Mouse (Mus musculus) brain, adult 2 months (tissue): ENCODE data around the gene Ndc80.
A peak's percentile ranks its signal among the peaks of the same experiment; 100 is the strongest.
"Not testable (repeated sequence)": the region's sequence is repeated elsewhere in the genome, so short reads cannot be mapped to it uniquely, and the experiment has no call there.

Source experiments
- DNase-seq: peaks from one replicate; pipeline ENCODE4 v3.0.0; 2011; ENCODE audit warnings: low read depth, low spot score

The Ndc80 gene

DNA sequence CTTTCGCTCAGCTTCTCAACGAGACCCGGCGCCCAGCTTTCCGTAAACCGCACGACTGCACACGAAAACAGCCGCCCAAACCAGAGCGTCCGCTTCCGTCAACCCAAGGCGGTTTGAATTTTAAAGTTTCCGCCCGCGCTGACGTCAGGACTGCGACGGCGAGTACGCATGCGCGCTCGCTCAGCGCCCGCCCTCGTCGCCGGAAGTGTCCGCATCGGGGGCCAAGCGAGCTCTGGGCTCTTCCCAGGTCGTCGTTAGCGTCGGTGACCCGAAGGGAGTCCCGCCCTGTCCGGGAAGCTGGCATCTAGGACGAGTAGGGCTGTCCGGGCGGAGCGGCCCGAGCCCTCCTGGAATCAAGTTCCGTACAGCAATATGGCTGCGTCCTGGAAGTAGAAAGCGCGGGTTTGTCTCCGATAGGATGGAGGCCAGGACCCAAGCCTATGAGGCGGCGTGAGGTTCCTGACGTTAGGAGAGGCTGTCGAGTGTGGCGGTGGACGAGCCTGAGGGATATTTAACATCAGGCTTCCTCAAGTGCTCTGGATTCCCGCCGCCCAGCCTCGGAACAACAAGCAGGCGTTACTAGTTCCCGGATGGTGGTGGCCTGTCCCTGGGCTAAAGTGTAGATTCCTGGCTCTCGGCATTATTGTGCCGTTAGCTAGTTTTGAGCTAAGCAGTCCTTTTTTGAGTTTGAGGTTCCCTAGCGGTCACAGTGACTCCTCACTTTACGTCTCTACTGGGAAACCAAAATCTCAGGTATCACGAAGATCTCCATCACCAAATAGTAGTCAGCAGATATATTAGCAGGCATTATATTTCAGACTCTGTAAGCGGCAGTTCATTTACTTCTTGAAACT lies at the start of gene Ndc80:
Ndc80 (minus strand) TSS at position 147 of the 854 bp plus-strand sequence.
- peak; percentile 99 for DNase-seq

DNA sequence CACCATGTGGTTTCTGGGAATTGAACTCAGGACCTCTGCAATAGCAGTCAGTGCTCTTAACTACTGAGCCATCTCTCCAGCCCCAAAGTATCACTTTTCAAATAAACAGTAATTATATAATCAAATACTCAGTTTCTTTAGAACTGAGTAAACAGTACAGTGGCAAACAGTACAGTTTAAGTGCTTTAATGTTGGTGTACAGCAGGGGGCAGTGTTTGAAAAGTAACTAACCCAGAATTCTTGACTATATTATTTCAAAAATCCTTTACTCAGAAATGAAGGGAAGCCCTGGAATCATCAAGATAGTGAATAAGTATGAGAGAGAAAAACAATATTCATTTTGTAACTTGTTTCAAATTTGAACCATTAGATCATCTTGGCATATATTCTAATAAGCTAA lies 35.0 kb upstream of the Ndc80 start:
- DNase-seq, result peak; percentile 52

DNA sequence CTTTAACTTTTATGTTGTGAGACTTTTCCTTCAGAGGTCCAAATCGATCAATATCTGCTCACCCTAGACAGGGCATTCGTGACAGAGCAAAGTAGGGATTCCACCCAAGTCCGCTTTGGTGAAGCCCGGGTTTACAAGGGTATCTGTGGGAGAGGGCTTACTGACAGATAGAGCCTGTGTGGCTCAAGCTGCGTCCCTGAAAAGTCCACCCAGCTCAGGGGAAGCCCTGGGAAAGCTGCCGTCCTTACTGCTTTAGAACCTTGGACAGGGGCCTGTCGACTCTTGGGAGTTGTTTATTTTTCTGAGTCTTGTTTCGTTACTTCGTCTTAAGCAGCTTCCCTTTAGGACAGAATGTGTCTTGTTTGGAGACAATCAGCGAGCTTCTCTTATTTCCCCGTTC lies 26.2 kb upstream of the Ndc80 start:
- DNase-seq, result no peak

DNA sequence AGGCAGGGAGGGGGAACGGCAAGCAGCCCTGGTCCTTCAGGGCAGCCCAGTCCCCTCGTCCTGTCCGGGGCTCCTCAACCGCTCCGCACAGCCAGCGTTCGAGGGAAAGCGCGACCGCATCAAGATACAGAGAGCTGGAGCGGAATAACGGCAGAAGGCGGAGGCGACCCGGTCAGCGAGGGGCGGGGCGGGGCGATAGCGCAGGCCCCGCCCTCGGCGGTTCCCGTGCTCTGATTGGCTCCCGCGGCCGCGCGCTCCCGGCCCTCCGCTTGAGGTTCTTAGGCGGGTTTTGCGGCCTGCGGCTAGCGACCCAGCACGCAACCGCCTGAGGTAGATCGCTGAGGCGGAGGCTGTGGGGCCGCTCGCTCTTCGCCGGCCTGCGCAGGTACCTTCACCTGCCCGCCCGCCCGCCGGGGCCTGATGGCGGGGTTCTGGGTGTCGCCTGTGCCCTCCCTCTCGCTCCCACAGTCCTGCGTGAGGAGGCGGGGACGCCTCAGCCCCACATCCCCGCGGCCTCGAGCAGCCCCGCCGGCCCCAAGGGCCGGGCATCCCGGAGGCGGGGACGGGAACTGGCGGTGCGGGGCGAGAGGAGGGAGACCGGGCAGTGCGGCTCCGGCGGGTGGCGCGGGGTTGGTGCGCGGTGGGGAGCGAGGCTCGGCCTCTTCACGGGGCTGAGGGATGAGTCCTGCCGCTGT lies 25.2 kb upstream of the Ndc80 start, which contains the start of gene Spdya:
Spdya (plus strand) TSS at position 305 of the 695 bp plus-strand sequence.
- DNase-seq, result peak; percentile 93

DNA sequence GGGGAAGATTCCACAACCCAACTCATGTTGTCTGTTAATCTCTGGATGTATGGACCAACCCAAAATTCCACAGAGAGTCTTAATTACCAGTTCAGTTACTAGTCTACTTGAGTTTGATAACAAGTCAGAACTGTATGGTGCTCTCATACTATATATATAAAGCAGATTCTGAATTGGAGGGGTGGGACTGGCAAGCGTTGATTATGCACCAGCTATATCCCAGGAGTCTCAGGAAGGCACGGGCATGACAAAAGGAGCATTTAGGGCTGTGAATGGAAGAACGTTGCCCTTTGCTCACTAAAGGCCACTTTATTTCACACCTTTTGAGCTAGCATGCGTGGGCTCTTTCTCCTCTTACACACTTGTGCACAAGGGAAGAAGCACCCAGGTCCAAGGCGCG lies 24.7 kb upstream of the Ndc80 start:
- no peak for DNase-seq

DNA sequence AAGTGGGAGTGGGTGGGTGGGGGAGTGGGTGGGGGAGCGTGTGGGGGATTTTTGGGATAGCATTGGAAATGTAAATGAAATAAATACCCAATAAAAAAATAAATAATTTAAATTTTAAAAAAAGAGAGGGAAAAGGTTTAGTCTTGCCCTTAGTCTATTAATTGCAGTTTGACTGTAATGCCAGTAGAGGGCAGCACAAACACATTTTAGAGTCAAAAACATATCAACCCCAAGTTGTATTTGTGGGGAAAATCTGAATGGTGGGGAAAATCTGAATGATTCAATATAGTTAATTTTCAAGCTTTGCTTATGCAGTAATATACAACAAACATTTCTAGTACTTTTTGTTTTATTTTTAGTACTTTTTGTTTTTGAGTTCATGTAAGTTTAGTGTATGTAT lies 21.9 kb upstream of the Ndc80 start:
- DNase-seq, result peak; percentile 41

DNA sequence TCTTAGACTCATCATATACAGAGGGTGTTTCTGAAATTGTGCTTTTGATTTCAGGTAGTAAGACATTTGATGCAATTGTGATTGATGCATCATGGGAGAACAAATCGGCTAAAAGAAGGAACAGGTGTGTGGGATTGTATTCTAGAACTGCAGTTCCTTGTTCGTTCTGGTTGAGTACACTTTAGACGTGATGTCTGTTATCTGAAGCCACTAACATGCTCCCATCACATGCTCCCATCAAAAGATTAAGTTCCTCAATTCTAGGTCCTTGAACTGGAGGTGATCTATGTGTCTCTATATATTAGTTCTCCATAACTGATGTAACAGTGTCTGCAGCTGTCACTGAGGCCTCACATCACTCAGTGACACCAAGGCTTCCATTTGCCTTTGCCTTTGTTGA lies 10.5 kb upstream of the Ndc80 start:
- no peak for DNase-seq

DNA sequence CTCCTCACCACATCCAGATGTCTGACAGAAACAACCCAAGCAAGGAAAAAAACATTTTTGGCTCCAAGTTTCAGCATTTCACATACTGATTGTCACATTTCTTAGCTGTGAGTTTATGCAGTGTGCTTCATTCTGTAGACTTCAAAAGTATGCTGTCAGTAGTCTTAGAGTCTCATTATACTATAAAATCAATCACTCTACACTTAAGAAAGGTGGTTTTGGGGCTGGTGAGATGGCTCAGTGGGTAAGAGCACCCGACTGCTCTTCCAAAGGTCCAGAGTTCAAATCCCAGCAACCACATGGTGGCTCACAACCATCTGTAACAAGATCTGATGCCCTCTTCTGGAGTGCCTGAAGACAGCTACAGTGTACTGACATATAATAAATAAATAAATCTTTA lies 8.9 kb upstream of the Ndc80 start:
- DNase-seq, result not testable (repeated sequence)

DNA sequence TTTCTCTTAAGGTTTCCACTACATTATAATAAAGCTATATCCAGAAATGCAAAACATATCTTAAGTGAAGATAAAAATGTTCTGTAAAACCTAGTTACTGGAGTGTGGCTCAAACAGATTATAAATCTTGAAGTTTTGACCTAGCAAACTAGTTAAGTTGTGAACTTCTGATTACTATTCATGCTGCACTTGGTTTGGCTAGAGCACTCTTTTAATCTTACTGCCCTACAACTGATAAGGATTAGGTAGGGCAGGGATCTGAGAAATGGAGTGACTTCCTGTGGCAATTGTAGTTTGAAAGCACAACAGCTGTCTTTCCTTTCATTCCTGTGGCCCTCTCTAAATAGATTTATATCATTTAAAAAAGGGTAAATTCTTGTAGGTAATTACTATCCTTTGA lies 1.4 kb upstream of the Ndc80 start:
- no peak for DNase-seq

DNA sequence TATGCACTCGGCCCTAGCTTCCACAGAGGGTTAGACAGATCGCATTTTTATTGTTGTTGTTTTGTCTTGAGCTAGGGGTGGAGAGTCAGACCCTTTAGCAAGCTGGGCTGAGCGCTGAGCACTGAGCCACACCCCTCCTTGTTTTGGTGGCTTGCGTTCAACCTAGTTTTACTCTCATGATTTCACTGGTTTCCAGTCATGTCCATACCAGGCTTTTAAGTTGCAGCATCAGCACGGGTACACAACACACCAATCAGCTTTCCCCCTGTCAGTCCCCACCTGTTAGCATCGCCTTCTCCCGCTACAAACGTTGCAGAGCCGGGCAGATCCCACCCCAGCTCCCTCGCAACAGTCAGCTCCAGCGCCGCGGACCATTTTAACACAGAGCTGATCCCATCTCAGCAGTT lies 352 bp downstream of the Ndc80 start:
- no peak for DNase-seq

DNA sequence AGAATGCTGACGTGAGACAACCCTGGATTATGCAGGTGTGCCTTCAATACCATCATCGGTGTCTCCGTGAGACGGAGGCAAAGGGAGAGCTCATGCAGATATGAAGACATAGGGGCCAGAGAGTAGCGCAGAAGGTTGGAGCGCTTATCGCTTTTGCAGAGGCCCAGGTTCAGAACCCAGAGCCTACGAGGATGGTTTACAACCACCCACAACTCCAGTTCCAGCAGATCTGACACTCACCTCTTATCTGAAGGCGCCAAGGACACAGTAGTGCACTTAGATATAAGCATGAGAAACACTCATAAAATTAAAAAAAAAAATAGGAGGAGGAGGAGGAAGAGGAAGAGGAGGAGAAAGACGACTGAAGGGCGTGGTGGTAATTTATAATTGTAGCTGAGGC lies 16.4 kb downstream of the Ndc80 start:
- no peak for DNase-seq

DNA sequence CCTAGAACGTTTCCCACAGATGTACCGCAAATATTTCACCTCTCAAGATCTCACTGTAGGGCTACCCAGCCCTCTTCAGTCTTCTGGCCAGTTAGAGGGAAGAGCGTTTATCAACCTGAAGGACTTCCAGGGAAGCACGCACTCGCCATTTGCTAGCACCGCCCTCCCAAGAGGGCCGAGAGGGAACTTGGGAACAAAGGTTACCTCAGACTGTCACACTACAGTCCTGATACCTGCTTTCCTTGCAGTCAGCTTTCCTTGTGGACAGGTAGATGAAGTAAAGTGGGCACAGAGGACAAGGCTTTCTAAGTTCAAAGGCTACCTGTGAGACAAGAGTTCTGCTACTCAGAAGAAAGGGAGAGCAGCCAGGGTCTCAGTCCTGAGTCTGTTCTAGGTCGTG lies 19.8 kb downstream of the Ndc80 start:
- no peak for DNase-seq

DNA sequence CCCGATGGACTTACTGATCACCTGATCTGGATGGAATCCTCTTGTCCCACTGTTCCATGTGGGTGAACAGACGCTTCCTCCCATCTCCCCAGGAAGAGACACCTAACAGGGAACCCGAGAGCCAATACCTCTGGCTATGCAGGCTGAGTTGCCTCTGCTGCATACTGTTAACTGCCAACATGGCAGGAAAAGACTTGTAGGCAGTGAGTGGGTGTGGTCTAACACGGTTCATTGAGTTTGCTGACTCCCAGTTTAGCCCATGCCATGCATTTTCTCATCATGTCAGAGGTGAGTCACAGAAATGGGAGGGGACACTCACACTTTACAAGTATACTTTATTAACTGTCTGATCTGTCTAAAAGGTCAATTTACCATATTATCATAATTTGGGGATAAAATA lies 30.9 kb downstream of the Ndc80 start:
- no peak for DNase-seq

DNA sequence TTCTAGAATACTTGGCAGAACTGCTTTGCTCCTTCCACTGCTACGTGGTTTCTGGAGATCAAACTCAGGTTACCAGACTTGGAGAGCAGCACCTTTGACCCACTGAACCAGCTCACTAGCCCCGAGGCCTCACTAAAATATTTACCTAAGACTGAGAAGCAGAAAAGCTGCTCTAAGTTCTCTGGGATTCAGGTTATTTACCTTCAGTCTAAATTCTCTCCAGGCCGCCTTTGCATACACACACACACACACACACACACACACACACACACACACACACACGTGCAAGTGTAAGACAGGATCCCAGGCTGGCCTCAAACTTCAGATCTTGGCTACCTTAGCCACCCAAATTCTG lies 35.3 kb downstream of the Ndc80 start:
- DNase-seq, result no peak

DNA sequence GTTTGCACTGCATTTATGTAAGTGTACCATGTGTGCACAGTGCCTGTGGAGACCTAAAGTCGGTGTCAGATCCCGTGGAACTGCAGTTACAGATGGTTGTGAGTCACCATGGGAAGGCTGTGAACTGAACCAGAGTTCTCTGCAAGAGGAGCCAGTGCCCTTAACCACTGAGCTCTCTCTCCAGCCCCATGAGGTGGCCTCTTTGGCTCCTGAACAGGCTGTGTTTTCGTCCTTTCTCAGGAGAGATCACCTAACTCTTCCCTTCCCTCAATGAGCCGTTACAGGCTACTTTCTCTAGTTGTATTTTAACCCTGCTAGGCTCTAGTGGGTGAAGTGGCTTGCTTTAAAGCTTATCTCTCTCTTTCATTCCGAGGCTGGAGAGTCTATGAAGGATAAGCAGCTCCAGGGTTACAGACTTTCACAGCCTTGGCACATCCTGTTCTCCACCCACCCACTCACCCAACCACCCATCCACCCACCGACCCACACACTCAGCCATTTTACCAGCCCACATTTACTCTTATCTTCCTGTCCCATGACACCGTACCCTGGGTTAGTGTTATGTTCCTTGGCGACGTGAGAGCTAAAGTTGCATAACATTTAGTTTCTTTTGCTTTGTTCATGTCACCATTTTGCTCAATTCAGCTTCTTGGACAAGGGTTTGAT lies 35.9 kb downstream of the Ndc80 start:
- no peak for DNase-seq

DNA sequence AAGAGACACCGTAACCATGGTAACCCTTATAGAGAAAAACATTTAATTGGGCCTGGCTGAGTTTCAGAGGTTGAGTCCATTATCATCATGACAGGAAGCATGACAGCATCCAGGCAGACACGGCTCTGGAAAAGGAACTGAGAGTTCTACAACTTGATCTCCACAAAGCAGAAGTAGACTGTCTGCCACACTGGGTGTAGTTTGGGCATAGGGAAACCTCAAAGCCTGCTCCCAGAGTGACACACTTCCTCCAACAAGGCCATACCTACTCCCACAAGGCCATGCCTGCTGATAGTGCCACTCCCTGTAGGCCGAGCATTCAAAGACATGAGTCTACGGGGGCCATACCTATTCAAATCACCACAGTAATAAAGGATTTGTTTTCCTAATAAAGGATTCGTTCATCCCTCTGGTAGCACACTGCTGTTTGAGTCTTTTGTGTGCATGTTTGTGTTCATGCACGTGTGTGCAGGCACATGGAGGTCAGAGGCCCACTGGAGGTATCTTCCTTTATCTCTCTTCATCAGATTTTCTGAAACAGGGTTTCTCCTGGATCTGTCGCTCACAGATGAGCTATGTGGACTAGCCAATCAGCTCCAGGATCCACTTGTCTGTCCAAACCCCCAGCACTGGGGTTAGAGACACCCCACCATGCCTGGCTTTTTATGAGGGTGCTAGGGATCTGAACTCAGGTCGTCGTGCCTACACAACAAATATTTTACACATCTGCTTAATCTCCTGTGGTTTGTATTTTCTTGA lies 36.8 kb downstream of the Ndc80 start:
- DNase-seq, result no peak

DNA sequence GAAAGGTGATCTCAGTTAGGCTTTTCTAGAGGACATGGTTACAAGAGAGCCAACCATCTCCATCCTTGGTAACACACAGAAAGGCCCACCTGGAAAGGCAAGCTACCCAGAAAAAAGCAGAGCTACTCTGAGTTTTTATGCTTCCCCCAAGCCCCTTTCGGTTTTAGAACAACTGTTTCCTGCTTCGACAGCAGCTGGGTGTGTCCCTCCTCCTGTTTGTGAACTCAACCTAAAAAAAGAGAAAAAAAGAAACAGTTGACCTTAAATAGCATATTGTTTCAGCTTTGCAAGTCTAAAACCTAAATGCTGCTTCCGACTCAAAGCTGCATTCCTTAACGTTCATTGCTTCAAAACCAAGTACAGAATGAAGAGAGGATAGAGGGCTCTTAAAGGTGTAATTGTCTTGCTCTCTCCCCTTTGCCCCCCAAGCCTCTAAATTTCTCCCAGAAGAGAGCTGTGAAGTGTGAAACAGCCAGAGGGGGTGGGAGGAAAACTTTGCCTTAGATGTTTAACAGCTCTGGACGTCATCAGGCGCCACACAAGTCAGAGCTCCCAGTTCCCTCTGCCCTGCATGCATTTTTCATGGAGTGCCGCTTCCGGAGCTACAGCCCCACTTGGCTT lies 40.3 kb downstream of the Ndc80 start:
- peak; percentile 11 for DNase-seq

DNA sequence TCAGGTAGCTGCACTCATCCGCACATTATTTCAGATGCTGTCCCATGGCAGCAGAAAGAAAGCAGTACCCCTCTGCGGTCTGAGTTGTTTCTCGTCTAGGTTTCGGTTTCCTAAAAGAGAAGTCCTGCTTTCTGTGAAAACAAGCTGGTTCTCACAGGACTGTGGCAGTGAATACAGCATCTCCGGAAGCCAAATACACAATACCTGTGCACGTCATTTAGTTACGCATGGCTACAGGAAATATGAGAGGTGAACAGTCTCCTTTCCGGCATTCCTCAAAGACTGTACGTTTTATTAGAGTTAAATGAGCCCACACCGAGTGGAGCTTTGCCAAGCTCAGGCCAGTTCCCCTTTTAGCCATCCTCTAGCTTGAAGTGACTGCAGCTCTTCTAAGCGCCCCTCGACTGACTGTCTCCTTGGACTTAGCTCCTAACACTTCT lies 40.8 kb downstream of the Ndc80 start:
- peak; percentile 9 for DNase-seq

DNA sequence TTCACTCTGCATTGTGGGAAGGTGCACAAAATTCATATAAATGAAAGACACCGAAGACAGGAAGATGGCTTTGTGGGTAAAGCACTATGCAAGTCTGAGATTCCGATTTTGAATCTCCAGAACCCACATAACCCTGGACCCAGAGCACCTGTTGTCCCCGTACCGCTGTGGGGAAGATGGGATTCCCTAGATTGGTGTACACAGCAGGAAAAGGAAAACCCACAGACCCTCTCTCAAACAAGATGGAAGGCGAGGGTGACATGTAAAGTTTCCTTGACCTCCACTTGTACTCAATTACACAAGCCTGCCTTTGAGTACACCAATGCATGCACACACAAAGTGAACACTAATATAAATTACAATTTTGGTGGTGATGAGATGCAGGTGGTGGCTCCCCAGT lies 41.9 kb downstream of the Ndc80 start:
- no peak for DNase-seq

DNA sequence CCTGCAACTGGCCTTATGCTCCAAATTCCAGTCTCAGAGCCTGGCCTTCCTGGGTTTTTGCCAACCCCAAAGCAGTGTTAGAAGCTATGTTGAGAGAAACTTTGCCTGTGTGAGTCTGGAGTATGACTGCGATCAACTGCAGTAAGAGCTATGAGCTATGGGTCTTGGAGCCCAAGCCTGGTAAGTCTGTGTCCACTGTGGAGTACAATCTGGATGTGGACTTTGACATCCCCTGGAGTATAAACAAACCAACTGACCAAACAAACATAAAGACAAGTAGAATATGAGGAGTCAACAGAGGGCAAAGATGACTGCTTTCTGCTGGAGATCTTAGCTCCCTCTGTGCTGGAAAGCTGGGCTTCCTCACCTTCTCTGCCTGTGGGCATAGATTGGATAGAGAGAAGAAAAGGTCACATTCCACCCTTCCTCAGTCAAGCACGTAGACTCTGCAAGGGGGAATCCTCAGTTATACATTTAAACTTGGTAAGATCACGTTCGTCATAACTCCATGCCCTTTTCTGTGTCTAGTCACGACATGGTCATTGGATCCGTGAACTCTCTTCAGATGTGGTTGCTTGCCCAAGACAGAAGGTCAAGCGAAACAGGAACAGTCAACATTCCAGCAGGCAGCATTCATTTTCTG lies 43.1 kb downstream of the Ndc80 start:
- DNase-seq, result no peak

DNA sequence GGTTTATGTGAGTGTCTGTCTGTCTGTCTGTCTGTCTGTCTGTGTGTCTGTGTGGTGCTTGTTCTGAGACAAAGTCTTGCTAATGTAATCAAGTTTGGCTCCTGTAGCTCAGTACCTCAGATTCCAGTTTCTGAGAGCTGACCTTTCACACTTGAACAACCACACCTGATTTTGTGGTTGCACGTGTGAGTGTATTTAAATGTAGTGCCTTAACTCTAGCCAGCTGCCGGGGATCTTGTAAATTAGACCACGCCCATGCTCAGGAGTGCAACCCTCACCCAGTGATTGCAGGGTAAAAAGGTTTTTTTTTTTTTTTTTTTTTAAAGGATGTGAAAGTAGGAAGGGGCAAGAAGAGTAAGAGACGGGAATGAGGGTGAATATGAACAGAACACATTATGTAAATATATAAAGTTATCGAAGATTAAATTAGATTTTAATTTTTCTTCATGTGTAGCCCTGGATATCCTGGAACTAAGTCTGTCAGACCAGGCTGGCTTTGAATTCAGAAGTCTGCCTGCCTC lies 47.2 kb downstream of the Ndc80 start:
- DNase-seq, result no peak
